Mouse (Mus musculus) CH12.LX (cell line): ENCODE measurements around the gene Snrk. TPM values are rescaled to one million over a fixed set of nuclear protein-coding genes. Genes with fewer than 3 reads are reported as not detected.

Experiments
- DNase-seq: peaks from one replicate; pipeline ENCODE4 v3.0.0-alpha.2; 2013; ENCODE audit errors: extremely low read depth
- H3K27ac ChIP-seq: 2 replicates; pipeline ENCODE4 v1.5.1; 2012; ENCODE audit warnings: low read depth, mild to moderate bottlenecking, control low read depth, moderate library complexity; ENCODE audit not compliant: insufficient read depth
- H3K27me3 ChIP-seq: replicated peaks from 2 replicates; pipeline ENCODE3; 2012; ENCODE audit warnings: inconsistent platforms
- H3K36me3 ChIP-seq, 2 experiments: replicated peaks in 1 of 2; 2 replicates each; pipeline versions ENCODE3 to v1.6.1; 2012; ENCODE audit warnings: inconsistent platforms in 1 of 2, low read length in 1 of 2, mild to moderate bottlenecking in 1 of 2, mixed read lengths in 1 of 2, moderate library complexity in 1 of 2; ENCODE audit not compliant: control insufficient read depth in 1 of 2, insufficient read depth in 1 of 2
- H3K4me1 ChIP-seq, 2 experiments: 2 replicates each; pipeline ENCODE4 v1.6.1; 2012; ENCODE audit warnings: inconsistent platforms in 1 of 2, moderate library complexity in 1 of 2; ENCODE audit not compliant: insufficient read depth in 2 of 2, control insufficient read depth in 1 of 2
- H3K4me2 ChIP-seq: 2 replicates; pipeline ENCODE4 v1.6.1; 2012; ENCODE audit warnings: low read depth, mild to moderate bottlenecking, control low read depth; ENCODE audit not compliant: poor library complexity, insufficient read depth, severe bottlenecking
- H3K4me3 ChIP-seq, 3 experiments: fragments of 150-350 bp in 1 of 3; sonication (generic) in 1 of 3; replicated peaks in 1 of 3; 2 replicates each; pipeline versions ENCODE3 to v1.5.1; 2011 to 2012; ENCODE audit warnings: low read depth in 2 of 3, low read length in 2 of 3, mild to moderate bottlenecking in 2 of 3, moderate library complexity in 2 of 3, control low read depth in 1 of 3, improper control_type of control experiment in 1 of 3, inconsistent platforms in 1 of 3, mixed read lengths in 1 of 3; ENCODE audit not compliant: poor library complexity in 1 of 3
- H3K79me2 ChIP-seq: replicated peaks from 2 replicates; pipeline ENCODE4 v1.6.1; 2012; ENCODE audit warnings: mild to moderate bottlenecking, moderate library complexity; ENCODE audit not compliant: control insufficient read depth, poor library complexity, insufficient read depth, severe bottlenecking; ENCODE audit errors: extremely low read depth
- H3K9ac ChIP-seq: 2 replicates; pipeline ENCODE4 v1.6.1; 2012; ENCODE audit warnings: low read depth, mild to moderate bottlenecking, control low read depth, moderate library complexity; ENCODE audit not compliant: insufficient read depth
- H3K9me3 ChIP-seq: replicated peaks from 2 replicates; pipeline ENCODE3; 2012; ENCODE audit warnings: low read length, inconsistent platforms, mixed read lengths
- BHLHE40 ChIP-seq: IDR thresholded peaks from 2 replicates; pipeline ENCODE4 v1.6.1; 2011; ENCODE audit warnings: mild to moderate bottlenecking, low read depth, low read length, improper control_type of control experiment
- CHD1 ChIP-seq: IDR thresholded peaks from 2 replicates; pipeline ENCODE4 v1.6.1; 2012; ENCODE audit warnings: low read depth, low read length, improper control_type of control experiment, inconsistent platforms
- CTCF ChIP-seq, 2 experiments: IDR thresholded peaks in 1 of 2; conservative IDR thresholded peaks in 1 of 2; 2 replicates each; pipeline ENCODE4 v1.5.1; 2011 to 2012; ENCODE audit warnings: low read depth in 2 of 2, low read length in 2 of 2, improper control_type of control experiment in 1 of 2, inconsistent platforms in 1 of 2, mild to moderate bottlenecking in 1 of 2, moderate library complexity in 1 of 2
- EP300 ChIP-seq: IDR thresholded peaks from 2 replicates; pipeline ENCODE4 v1.6.1; 2011; ENCODE audit warnings: low read length, improper control_type of control experiment
- ETS1 ChIP-seq: conservative IDR thresholded peaks from 2 replicates; pipeline ENCODE4 v1.6.1; 2012; ENCODE audit warnings: low read depth, mild to moderate bottlenecking, inconsistent platforms, low read length, improper control_type of control experiment, moderate library complexity
- JUN ChIP-seq: IDR thresholded peaks from 2 replicates; pipeline ENCODE4 v1.6.1; 2011; ENCODE audit warnings: low read depth, mild to moderate bottlenecking, low read length, improper control_type of control experiment, moderate library complexity; ENCODE audit not compliant: insufficient read depth
- MAFK ChIP-seq: IDR thresholded peaks from 2 replicates; pipeline ENCODE4 v1.6.1; 2011; ENCODE audit warnings: low read length, improper control_type of control experiment; ENCODE audit not compliant: insufficient replicate concordance
- MAX ChIP-seq: IDR thresholded peaks from 2 replicates; pipeline ENCODE4 v1.6.1; 2011; ENCODE audit warnings: low read length, improper control_type of control experiment
- MAZ ChIP-seq: IDR thresholded peaks from 2 replicates; pipeline ENCODE4 v1.6.1; 2012; ENCODE audit warnings: low read depth, mild to moderate bottlenecking, inconsistent platforms, low read length, improper control_type of control experiment, moderate library complexity
- PAX5 ChIP-seq: IDR thresholded peaks from 2 replicates; pipeline ENCODE4 v1.6.1; 2012; ENCODE audit warnings: low read length, inconsistent platforms, mixed read lengths
- POLR2A ChIP-seq: IDR thresholded peaks from 2 replicates; pipeline ENCODE4 v1.6.1; 2011; ENCODE audit warnings: low read depth, mild to moderate bottlenecking, improper control_type of control experiment, low read length
- POLR2AphosphoS2 ChIP-seq: IDR thresholded peaks from 2 replicates; pipeline ENCODE4 v1.6.1; 2011; ENCODE audit warnings: low read depth, low read length, improper control_type of control experiment
- SIN3A ChIP-seq: IDR thresholded peaks from 2 replicates; pipeline ENCODE4 v1.6.1; 2012; ENCODE audit warnings: low read length, improper control_type of control experiment, inconsistent platforms
- SMC3 ChIP-seq: IDR thresholded peaks from 2 replicates; pipeline ENCODE4 v1.6.1; 2011; ENCODE audit warnings: low read depth, low read length, improper control_type of control experiment
- USF1 ChIP-seq: IDR thresholded peaks from 2 replicates; pipeline ENCODE4 v1.6.1; 2014; ENCODE audit warnings: low read depth, mild to moderate bottlenecking, inconsistent platforms, low read length, improper control_type of control experiment
- USF2 ChIP-seq: conservative IDR thresholded peaks from 2 replicates; pipeline ENCODE4 v1.6.1; 2011; ENCODE audit warnings: low read depth, low read length, improper control_type of control experiment
- ZC3H11A ChIP-seq: IDR thresholded peaks from 2 replicates; pipeline ENCODE4 v1.6.1; 2012; ENCODE audit warnings: low read depth, mild to moderate bottlenecking, inconsistent platforms, low read length, improper control_type of control experiment
- ZMIZ1 ChIP-seq: IDR thresholded peaks from 2 replicates; pipeline ENCODE4 v1.6.1; 2012; ENCODE audit warnings: low read depth, mild to moderate bottlenecking, inconsistent platforms, low read length, improper control_type of control experiment
- dilution Hi-C: fragments of 300-500 bp; cut with MboI; formaldehyde crosslinking; loops from 2 replicates; pipeline ENCODE4 v1.14.3; 2020; ENCODE audit warnings: low sequenced_read_pairs; ENCODE audit not compliant: extremely low pct_unique_long_range_greater_than_20kb, extremely low pct_ligation_motif_present
- in situ Hi-C: fragments of 300-500 bp; cut with MboI; formaldehyde crosslinking; loops from 3 replicates; pipeline ENCODE4 v1.14.3; 2019; ENCODE audit warnings: low sequenced_read_pairs, low pct_ligation_motif_present, low pct_unique_long_range_greater_than_20kb, mixed read lengths
- polyA plus RNA-seq: library from polyadenylated mRNA; unstranded; fragments of >175 nt; gene quantifications from 2 replicates; pipeline ENCODE4 v1.2.1, GENCODE M21; 2012; ENCODE audit warnings: low read depth; ENCODE audit not compliant: insufficient read length
- total RNA-seq, 2 experiments: library from RNA; depleted of rRNA; stranded (reverse); fragments of 300-350 nt in 1 of 2; fragments of >200 nt in 1 of 2; gene quantifications; 2 replicates each; pipeline ENCODE4 v1.2.3; 2012 to 2014

The Snrk gene
- total and polyA plus RNA-seq, 3 experiments: 6.1 to 13.1 (median 7.0) TPM

GRCm38 (mm10) chr9:122103550-122104284 is 13.3 kb upstream of the Snrk start:
- dilution Hi-C loops (no loop called here), in situ Hi-C loops (no loop called here)
- Histone ChIP-seq H3K4me2 (no peak overlapping the region), H3K4me3 (no peak overlapping the region), H3K9ac (no peak overlapping the region), H3K27ac (no peak overlapping the region), H3K27me3 (peaks cover 5% of the 10 kb centered on the region), H3K9me3 (no peaks in the 10 kb centered on the region), H3K79me2 (no peaks in the 10 kb centered on the region), H3K36me3 (no peaks in the 10 kb centered on the region), H3K4me1 (peaks cover 6 to 11% of the 10 kb centered on the region in 2 experiments)
- TF ChIP-seq POLR2A (no peak), MAZ (no peak)
- DNase-seq: no peak

- Histone ChIP-seq H3K9ac (no peak overlapping the region), H3K4me3 (no peak overlapping the region), H3K79me2 (no peaks in the 10 kb centered on the region), H3K27ac (no peak overlapping the region), H3K9me3 (no peaks in the 10 kb centered on the region), H3K27me3 (peaks cover 6% of the 10 kb centered on the region), H3K4me1 (peaks cover 6 to 11% of the 10 kb centered on the region in 2 experiments), H3K36me3 (no peaks in the 10 kb centered on the region), H3K4me2 (no peak overlapping the region)
- in situ Hi-C loops: no loop called here
- dilution Hi-C loops: no loop called here
- DNase-seq: no peak
- TF ChIP-seq EP300 (no peak), ZC3H11A (no peak), POLR2AphosphoS2 (no peak), USF2 (no peak), ZMIZ1 (no peak), ETS1 (no peak), MAFK (no peak), PAX5 (no peak), MAX (no peak), BHLHE40 (no peak), USF1 (no peak), JUN (no peak), SMC3 (no peak), CHD1 (no peak), CTCF (conservative IDR thresholded peaks at IDR 0.05 in 1 of 2, IDR thresholded peaks at IDR 0.05 in 1 of 2; ENCODE audit: low read depth in 2 of 2, low read length in 2 of 2) (no peak), SIN3A (no peak)
These were observed 12.7 kb upstream of the Snrk start for GRCm38 (mm10) chr9:122104285-122104829.
